Mouse (Mus musculus): Measurements from ENCODE around the gene Sec24d. TPM values are rescaled to one million over a fixed set of nuclear protein-coding genes. Genes with fewer than 3 reads are reported as not detected.

Sec24d gene
- polyA plus RNA-seq, 1 experiment = 34.0 TPM

DNA sequence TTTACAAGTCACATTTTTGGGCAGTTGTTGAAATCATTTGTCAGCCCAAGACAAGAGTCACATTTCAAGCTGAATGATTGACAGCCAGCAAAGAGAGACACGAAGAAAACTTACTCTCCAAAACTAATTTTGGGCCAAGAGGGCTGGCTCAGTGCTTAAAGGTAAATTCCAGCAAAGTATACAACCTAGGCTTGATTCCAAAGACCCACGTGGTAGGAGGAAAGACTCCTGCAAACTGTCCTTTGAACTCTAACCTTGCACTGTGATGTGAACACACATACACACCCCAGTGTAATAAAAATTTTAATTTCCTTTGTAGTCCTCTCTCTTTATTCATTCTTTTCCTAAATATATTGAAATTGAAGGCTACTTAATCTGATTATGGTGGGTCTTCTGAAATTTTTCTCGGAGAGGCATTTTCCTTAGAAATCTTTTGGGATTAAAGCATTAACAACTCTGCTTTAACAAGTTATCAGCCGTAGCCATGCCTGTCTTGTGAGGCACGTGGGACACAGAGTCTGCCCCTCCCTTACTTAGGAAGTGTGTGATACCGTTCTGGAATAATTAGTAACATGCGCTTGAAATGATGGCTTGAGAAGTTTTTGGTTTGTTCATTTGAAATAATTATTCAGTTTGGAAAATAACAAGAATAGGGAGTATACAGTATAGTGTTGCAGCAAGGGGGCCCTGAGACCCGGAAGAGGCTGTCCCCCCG lies 21.8 kb downstream of the Sec24d start:
- WGBS = 80% methylated on average over 9 of the region's 9 CpGs
- Histone ChIP-seq H3K4me1 (replicated peaks; ENCODE audit: control insufficient read depth, insufficient read depth, low read length) (no peaks in the 10 kb centered on the region), H3K27ac (ENCODE audit: control insufficient read depth, insufficient read depth, low read length) (no peak overlapping the region), H3K4me3 (ENCODE audit: control insufficient read depth, insufficient read depth, low read length) (no peak overlapping the region), H3K27me3 (ENCODE audit: control insufficient read depth, insufficient read depth, low read length) (no peaks in the 10 kb centered on the region), H3K36me3 (ENCODE audit: control insufficient read depth, insufficient read depth, low read length) (no peaks in the 10 kb centered on the region)
- no peak for DNase-seq
- TF ChIP-seq CTCF (IDR thresholded peaks at IDR 0.05; ENCODE audit: borderline replicate concordance, control insufficient read depth, extremely low read depth, insufficient read depth, low read length, poor library complexity) (no peak), POLR2A (IDR thresholded peaks at IDR 0.05; ENCODE audit: control insufficient read depth, extremely low read depth, insufficient read depth, low read length, poor library complexity) (no peak)

- no peaks in the 10 kb centered on the region for H3K4me1 ChIP-seq (replicated peaks; ENCODE audit: control insufficient read depth, insufficient read depth, low read length)
- no peaks in the 10 kb centered on the region for H3K36me3 ChIP-seq (ENCODE audit: control insufficient read depth, insufficient read depth, low read length)
- TF ChIP-seq POLR2A (IDR thresholded peaks at IDR 0.05; ENCODE audit: control insufficient read depth, extremely low read depth, insufficient read depth, low read length, poor library complexity) (no peak), CTCF (IDR thresholded peaks at IDR 0.05; ENCODE audit: borderline replicate concordance, control insufficient read depth, extremely low read depth, insufficient read depth, low read length, poor library complexity) (no peak)
- no peaks in the 10 kb centered on the region for H3K27me3 ChIP-seq (ENCODE audit: control insufficient read depth, insufficient read depth, low read length)
- no peak overlapping the region for H3K27ac ChIP-seq (ENCODE audit: control insufficient read depth, insufficient read depth, low read length)
- no peak overlapping the region for H3K4me3 ChIP-seq (ENCODE audit: control insufficient read depth, insufficient read depth, low read length)
- no peak for DNase-seq
Observed at GRCm38 (mm10) chr3:123291670-123292069, 24.4 kb downstream of the Sec24d start.

DNA sequence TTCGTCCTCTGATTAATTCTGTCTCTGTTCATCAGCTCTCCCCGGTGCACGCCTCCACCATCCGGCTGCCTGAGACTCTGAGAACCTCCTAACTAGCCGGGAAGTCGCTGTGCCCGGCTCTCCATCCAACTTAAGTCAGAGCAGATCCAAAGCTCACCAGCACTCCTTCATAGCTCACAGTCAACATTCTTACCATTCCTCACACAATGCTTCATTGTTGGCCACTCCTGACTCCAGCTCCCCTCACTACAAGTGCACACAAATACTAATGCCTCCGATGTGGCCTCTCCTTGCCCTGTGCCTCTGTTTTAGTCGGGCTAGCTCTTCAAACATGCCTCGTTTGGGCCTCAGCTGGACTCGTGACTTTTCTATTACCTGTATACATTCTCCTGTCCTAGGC lies 29.4 kb downstream of the Sec24d start:
- no peak for TF ChIP-seq POLR2A (IDR thresholded peaks at IDR 0.05; ENCODE audit: control insufficient read depth, extremely low read depth, insufficient read depth, low read length, poor library complexity)
- 93% methylated on average over 11 of the region's 11 CpGs for WGBS

GRCm38 (mm10) chr3:123298283-123298682 lies 31.0 kb downstream of the Sec24d start:
- Histone ChIP-seq H3K27me3 (ENCODE audit: control insufficient read depth, insufficient read depth, low read length) (no peaks in the 10 kb centered on the region), H3K4me1 (replicated peaks; ENCODE audit: control insufficient read depth, insufficient read depth, low read length) (no peaks in the 10 kb centered on the region), H3K4me3 (ENCODE audit: control insufficient read depth, insufficient read depth, low read length) (no peak overlapping the region), H3K27ac (ENCODE audit: control insufficient read depth, insufficient read depth, low read length) (no peak overlapping the region), H3K36me3 (ENCODE audit: control insufficient read depth, insufficient read depth, low read length) (no peaks in the 10 kb centered on the region)
- no peak for DNase-seq
- WGBS = 89% methylated on average over 9 of the region's 9 CpGs
- TF ChIP-seq POLR2A (IDR thresholded peaks at IDR 0.05; ENCODE audit: control insufficient read depth, extremely low read depth, insufficient read depth, low read length, poor library complexity) (no peak), CTCF (IDR thresholded peaks at IDR 0.05; ENCODE audit: borderline replicate concordance, control insufficient read depth, extremely low read depth, insufficient read depth, low read length, poor library complexity) (no peak)

More for the DNA sequence above, 29.4 kb downstream of the Sec24d start:
- no peak for DNase-seq
- Histone ChIP-seq H3K4me1 (replicated peaks; ENCODE audit: control insufficient read depth, insufficient read depth, low read length) (no peaks in the 10 kb centered on the region), H3K36me3 (ENCODE audit: control insufficient read depth, insufficient read depth, low read length) (no peaks in the 10 kb centered on the region), H3K27me3 (ENCODE audit: control insufficient read depth, insufficient read depth, low read length) (no peaks in the 10 kb centered on the region), H3K4me3 (ENCODE audit: control insufficient read depth, insufficient read depth, low read length) (no peak overlapping the region), H3K27ac (ENCODE audit: control insufficient read depth, insufficient read depth, low read length) (no peak overlapping the region)

GRCm38 (mm10) chr3:123301521-123301920 lies 34.3 kb downstream of the Sec24d start:
- WGBS = 98% methylated on average over 2 of the region's 2 CpGs
- Histone ChIP-seq H3K27me3 (ENCODE audit: control insufficient read depth, insufficient read depth, low read length) (no peaks in the 10 kb centered on the region), H3K36me3 (ENCODE audit: control insufficient read depth, insufficient read depth, low read length) (no peaks in the 10 kb centered on the region), H3K4me1 (replicated peaks; ENCODE audit: control insufficient read depth, insufficient read depth, low read length) (no peaks in the 10 kb centered on the region), H3K27ac (ENCODE audit: control insufficient read depth, insufficient read depth, low read length) (no peak overlapping the region), H3K4me3 (ENCODE audit: control insufficient read depth, insufficient read depth, low read length) (no peak overlapping the region)
- DNase-seq = no peak
- TF ChIP-seq POLR2A (IDR thresholded peaks at IDR 0.05; ENCODE audit: control insufficient read depth, extremely low read depth, insufficient read depth, low read length, poor library complexity) = no peak

GRCm38 (mm10) chr3:123305611-123306010 lies 38.4 kb downstream of the Sec24d start:
- no peak for DNase-seq
- Histone ChIP-seq H3K4me1 (replicated peaks; ENCODE audit: control insufficient read depth, insufficient read depth, low read length) (no peaks in the 10 kb centered on the region), H3K36me3 (ENCODE audit: control insufficient read depth, insufficient read depth, low read length) (no peaks in the 10 kb centered on the region), H3K27ac (ENCODE audit: control insufficient read depth, insufficient read depth, low read length) (no peak overlapping the region), H3K27me3 (ENCODE audit: control insufficient read depth, insufficient read depth, low read length) (no peaks in the 10 kb centered on the region), H3K4me3 (ENCODE audit: control insufficient read depth, insufficient read depth, low read length) (no peak overlapping the region)
- no peak for TF ChIP-seq CTCF (IDR thresholded peaks at IDR 0.05; ENCODE audit: borderline replicate concordance, control insufficient read depth, extremely low read depth, insufficient read depth, low read length, poor library complexity)
- WGBS = 97% methylated on average over 15 of the region's 15 CpGs

DNA sequence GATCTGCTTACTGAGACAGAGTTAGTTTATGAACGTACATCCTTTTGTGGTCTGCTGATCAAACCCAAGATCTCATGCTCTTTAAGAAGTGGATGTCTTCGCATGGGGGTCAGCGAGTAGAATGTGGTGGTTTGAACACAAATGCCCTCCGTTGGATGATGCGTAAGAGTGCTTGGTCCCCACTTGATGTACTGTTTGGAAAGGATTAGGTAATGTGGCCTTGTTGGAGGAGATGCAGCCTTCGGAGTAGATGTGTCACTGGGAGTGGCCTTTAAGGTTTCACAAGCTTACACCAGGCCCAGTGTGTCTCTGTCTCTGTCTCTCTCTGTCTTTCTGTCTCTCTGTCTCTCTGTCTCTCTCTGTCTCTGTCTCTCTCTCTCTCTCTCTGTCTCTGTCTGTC lies 40.2 kb downstream of the Sec24d start:
- no peaks in the 10 kb centered on the region for H3K4me1 ChIP-seq (replicated peaks; ENCODE audit: control insufficient read depth, insufficient read depth, low read length)
- no peak for DNase-seq
- no peaks in the 10 kb centered on the region for H3K27me3 ChIP-seq (ENCODE audit: control insufficient read depth, insufficient read depth, low read length)
- 96% methylated on average over 6 of the region's 6 CpGs for WGBS
- H3K4me3 ChIP-seq (ENCODE audit: control insufficient read depth, insufficient read depth, low read length) = no peak overlapping the region
- H3K27ac ChIP-seq (ENCODE audit: control insufficient read depth, insufficient read depth, low read length) = no peak overlapping the region
- TF ChIP-seq CTCF (IDR thresholded peaks at IDR 0.05; ENCODE audit: borderline replicate concordance, control insufficient read depth, extremely low read depth, insufficient read depth, low read length, poor library complexity) (no peak), POLR2A (IDR thresholded peaks at IDR 0.05; ENCODE audit: control insufficient read depth, extremely low read depth, insufficient read depth, low read length, poor library complexity) (no peak)
- no peaks in the 10 kb centered on the region for H3K36me3 ChIP-seq (ENCODE audit: control insufficient read depth, insufficient read depth, low read length)
